Mouse (Mus musculus) limb, embryonic 11.5 days (tissue): Measurements from ENCODE around the gene Rasgef1b. TPM values are rescaled to one million over a fixed set of nuclear protein-coding genes. Genes with fewer than 3 reads are reported as not detected.

Experiments used
- ATAC-seq: fragments of 200-750 bp; cut with Nextera tagmentation; 2 replicates; pipeline ENCODE4 v1.8.0; 2017; ENCODE audit warnings: low read depth; ENCODE audit not compliant: insufficient number of reproducible peaks, low FRiP score, low TSS enrichment
- DNase-seq: peaks from one replicate; pipeline ENCODE4 v3.0.0-alpha.2; 2015; ENCODE audit warnings: low spot score
- H3K27ac ChIP-seq: fragments of 300-500 bp; sonication (generic); replicated peaks from 2 replicates; pipeline ENCODE4 v1.5.1; 2014; ENCODE audit warnings: low read depth, mild to moderate bottlenecking, low read length
- H3K27me3 ChIP-seq: fragments of 300-500 bp; sonication (generic); 2 replicates; pipeline ENCODE4 v1.6.1; 2014; ENCODE audit warnings: mild to moderate bottlenecking, low read length, mixed read lengths; ENCODE audit not compliant: control insufficient read depth, insufficient read depth
- H3K36me3 ChIP-seq: fragments of 300-500 bp; sonication (generic); 2 replicates; pipeline ENCODE4 v1.6.1; 2014; ENCODE audit warnings: mild to moderate bottlenecking, low read length, moderate library complexity, mixed read lengths; ENCODE audit not compliant: control insufficient read depth, insufficient read depth
- H3K4me1 ChIP-seq: fragments of 300-500 bp; sonication (generic); 2 replicates; pipeline ENCODE4 v1.6.1; 2014; ENCODE audit warnings: low read length, mixed read lengths; ENCODE audit not compliant: control insufficient read depth, insufficient read depth
- H3K4me2 ChIP-seq: fragments of 300-500 bp; sonication (generic); 2 replicates; pipeline ENCODE4 v1.6.1; 2014; ENCODE audit warnings: low read depth, mild to moderate bottlenecking, moderate library complexity; ENCODE audit not compliant: severe bottlenecking
- H3K4me3 ChIP-seq: fragments of 300-500 bp; sonication (generic); 2 replicates; pipeline ENCODE4 v1.5.1; 2014; ENCODE audit warnings: low read depth, low read length
- H3K9ac ChIP-seq: fragments of 300-500 bp; sonication (generic); 2 replicates; pipeline ENCODE4 v1.6.1; 2014; ENCODE audit warnings: mild to moderate bottlenecking, low read length
- H3K9me3 ChIP-seq: fragments of 300-500 bp; sonication (generic); 2 replicates; pipeline ENCODE4 v1.6.1; 2016; ENCODE audit warnings: low read length; ENCODE audit not compliant: control insufficient read depth
- WGBS: fragments of 180-500 bp; shearing (Covaris S2); extraction: QIAGEN DNeasy Blood & Tissue Kit; methylation state at CpG from one replicate; pipeline ENCODE4 v1.1.7; 2014; 5-methylcytosine and 5-hydroxymethylcytosine counted together
- polyA plus RNA-seq: library from polyadenylated mRNA; unstranded; fragments of >200 nt; fragmentation: Nextera tagmentation; extraction: Ambion mirVana; gene quantifications from 2 replicates; pipeline ENCODE4 v1.2.1, GENCODE M21; 2014

Rasgef1b gene
- 58.9 and 59.9 TPM in 2 replicates for polyA plus RNA-seq

DNA sequence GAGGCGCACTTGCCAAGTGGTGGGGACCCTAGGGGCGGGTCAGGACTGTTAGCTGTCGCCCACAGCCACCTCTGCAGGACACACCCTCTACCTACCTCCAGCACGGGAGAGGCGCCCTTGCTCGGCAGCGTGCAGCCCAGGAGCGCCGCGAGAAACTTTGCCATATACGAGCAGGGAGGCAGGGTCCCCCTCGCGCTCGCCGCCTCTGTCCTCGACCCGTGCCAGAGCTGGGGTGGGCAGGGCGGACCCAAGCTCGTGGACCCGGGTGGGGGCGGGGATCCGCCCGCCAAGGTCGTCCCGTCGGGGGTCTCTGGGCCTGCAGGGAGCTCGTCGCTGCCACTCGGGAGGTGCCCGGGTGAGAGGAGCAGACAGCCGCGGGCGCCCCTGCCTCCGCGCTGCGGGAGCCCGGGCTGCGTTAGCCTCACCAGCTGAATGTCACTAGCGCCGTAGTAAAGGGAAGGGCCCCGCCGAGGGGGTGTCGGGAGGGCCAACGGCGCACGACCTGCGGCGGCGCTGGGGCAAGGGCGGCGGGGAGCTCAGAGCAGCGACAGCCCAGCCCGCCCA lies at the start of gene Rasgef1b:
Rasgef1b (minus strand) TSS at position 417 of the 564 bp plus-strand sequence.
- under 1% methylated on average over 29 of the region's 53 CpGs for WGBS
- Histone ChIP-seq H3K4me2 (peak within 1 kb of the TSS; percentile 91), H3K9me3 (no peaks in the 10 kb centered on the region), H3K4me3 (peak within 1 kb of the TSS; percentile 66), H3K36me3 (no peaks in the 10 kb centered on the region), H3K27ac (peak within 1 kb of the TSS; percentile 86), H3K9ac (peak within 1 kb of the TSS; percentile 53), H3K27me3 (no peaks in the 10 kb centered on the region), H3K4me1 (peaks cover 10% of the 10 kb centered on the region; the same call in 1 of the 2 replicates)
- ATAC-seq, result peak; percentile 84
- peak; percentile 92 for DNase-seq

DNA sequence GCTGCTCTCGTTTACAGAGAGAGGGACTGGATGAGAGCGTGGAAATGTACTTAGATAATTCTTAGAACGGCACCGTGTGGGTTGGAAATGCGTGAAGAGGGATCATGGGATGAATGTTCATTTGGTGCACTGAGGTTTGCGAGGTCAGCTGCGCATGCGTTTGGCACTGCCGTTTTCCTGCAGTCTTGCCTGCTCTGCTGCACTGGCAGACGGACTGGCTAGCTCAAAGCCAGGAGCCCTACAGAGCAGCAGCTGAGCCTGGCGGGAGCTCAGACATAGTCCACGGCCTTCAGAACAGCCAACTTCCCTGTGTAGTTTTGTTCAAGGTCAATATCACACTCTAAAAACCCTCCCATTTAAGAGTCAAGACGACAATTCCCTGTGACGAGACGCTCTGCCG lies 46.5 kb upstream of the Rasgef1b start:
- DNase-seq, result no peak
- H3K27ac ChIP-seq, result no peak overlapping the region
- 83% methylated on average over 16 of the region's 16 CpGs for WGBS

DNA sequence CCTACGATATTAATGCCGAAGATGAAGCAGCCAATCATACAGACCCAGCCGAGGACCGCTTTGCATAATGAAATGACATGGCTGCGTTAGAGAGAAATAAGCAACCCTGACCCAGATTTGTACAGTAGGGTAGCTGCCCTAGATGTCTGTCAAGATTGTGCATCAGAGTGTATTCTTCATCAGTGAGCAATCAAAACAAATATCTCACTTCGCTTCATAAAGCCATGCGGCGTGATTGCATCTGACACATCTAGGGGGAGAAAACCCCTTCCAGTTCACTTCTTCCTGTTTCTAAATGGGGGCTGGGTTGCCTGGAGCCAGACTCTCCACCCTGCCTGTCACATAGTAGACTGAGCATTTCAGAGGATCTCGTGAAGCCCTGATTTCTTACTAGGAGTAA lies 44.4 kb upstream of the Rasgef1b start:
- DNase-seq (no peak), ATAC-seq (no peak)
- H3K36me3 ChIP-seq, result no peaks in the 10 kb centered on the region
- no peak overlapping the region for H3K9ac ChIP-seq
- no peaks in the 10 kb centered on the region for H3K9me3 ChIP-seq
- H3K27ac ChIP-seq, result no peak overlapping the region
- no peaks in the 10 kb centered on the region for H3K27me3 ChIP-seq
- H3K4me3 ChIP-seq, result no peak overlapping the region
- H3K4me2 ChIP-seq, result no peak overlapping the region
- 91% methylated on average over 9 of the region's 9 CpGs for WGBS
- H3K4me1 ChIP-seq, result no peaks in the 10 kb centered on the region

More for the DNA sequence above, 46.5 kb upstream of the Rasgef1b start:
- ATAC-seq, result no peak
- H3K27me3 ChIP-seq, result no peaks in the 10 kb centered on the region
- no peaks in the 10 kb centered on the region for H3K4me1 ChIP-seq
- H3K9ac ChIP-seq, result no peak overlapping the region
- H3K4me3 ChIP-seq, result no peak overlapping the region
- H3K36me3 ChIP-seq, result no peaks in the 10 kb centered on the region
- H3K9me3 ChIP-seq, result no peaks in the 10 kb centered on the region
- H3K4me2 ChIP-seq, result no peak overlapping the region

DNA sequence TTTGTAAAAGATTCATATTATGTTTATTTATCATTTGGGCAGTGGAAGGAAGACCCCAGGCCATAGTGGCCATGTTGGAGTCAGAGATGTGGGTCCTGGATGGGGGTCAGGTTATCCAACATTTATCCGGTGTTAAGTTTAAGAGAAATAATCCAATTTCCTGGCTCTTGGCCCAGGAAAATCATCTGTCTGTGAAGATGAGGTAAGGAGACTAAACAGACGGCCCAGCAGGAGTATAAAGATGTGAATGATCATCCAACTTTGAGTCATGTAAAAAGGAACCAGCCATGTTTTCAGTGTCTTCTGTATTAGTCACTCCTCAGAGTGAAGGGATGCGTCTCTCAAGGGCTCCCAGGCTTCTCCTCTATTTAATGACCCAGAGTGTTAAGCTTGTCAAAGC lies 35.4 kb upstream of the Rasgef1b start:
- Histone ChIP-seq H3K36me3 (no peaks in the 10 kb centered on the region), H3K4me2 (no peak overlapping the region), H3K9ac (no peak overlapping the region), H3K27me3 (no peaks in the 10 kb centered on the region), H3K27ac (no peak overlapping the region), H3K4me3 (no peak overlapping the region), H3K9me3 (no peaks in the 10 kb centered on the region), H3K4me1 (no peaks in the 10 kb centered on the region)
- no peak for DNase-seq
- WGBS, result 82% methylated on average over 3 of the region's 3 CpGs
- ATAC-seq, result no peak

DNA sequence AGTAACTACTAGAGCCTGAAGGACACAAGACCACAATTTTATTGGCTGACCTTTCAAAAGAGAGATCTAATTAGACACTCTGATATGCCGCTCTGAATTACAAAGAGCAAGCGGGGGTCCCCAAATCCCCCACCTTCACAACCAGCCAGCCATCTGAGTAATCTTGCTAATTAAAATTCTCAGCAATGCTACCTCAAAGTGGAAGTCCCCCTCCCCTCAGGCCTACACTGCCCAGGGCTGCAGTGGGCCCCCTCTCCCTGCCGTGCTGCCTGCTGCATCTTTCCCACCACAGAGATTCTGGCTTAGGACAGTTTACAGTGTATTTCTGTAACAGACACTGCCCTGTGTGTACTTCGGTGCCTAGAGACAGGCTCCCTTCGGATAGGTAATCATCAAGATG lies 30.0 kb upstream of the Rasgef1b start:
- H3K27ac ChIP-seq, result no peak overlapping the region
- no peak for ATAC-seq
- H3K4me1 ChIP-seq, result no peaks in the 10 kb centered on the region
- no peak overlapping the region for H3K4me2 ChIP-seq
- DNase-seq, result no peak
- 54% methylated on average over 5 of the region's 5 CpGs for WGBS
- H3K9ac ChIP-seq, result no peak overlapping the region
- H3K4me3 ChIP-seq, result no peak overlapping the region
- H3K9me3 ChIP-seq, result no peaks in the 10 kb centered on the region
- no peaks in the 10 kb centered on the region for H3K36me3 ChIP-seq
- no peaks in the 10 kb centered on the region for H3K27me3 ChIP-seq

DNA sequence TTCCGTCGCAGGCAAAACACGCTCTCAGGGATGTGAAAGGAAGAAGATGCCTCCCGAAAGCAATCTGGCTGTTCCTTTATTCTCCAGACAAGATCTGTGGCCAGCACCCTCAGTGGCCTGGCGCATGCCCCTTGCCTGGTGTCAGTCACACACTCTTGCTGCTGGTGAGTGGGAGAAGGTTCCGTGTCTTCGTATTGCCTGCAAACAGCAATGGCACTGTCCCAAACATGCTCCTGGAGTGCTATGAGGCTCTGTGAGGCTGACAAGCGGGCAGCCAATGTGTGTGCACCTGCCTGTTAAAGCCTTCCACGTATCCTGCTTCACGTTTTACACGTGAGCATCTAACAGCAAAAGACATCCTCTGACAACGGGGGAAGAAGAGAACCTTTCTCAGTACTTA lies 25.0 kb upstream of the Rasgef1b start:
- no peak overlapping the region for H3K4me2 ChIP-seq
- no peak overlapping the region for H3K4me3 ChIP-seq
- WGBS, result 89% methylated on average over 12 of the region's 12 CpGs
- no peak overlapping the region for H3K9ac ChIP-seq
- H3K27me3 ChIP-seq, result no peaks in the 10 kb centered on the region
- H3K36me3 ChIP-seq, result no peaks in the 10 kb centered on the region
- DNase-seq (no peak), ATAC-seq (no peak)
- H3K4me1 ChIP-seq, result no peaks in the 10 kb centered on the region
- no peak overlapping the region for H3K27ac ChIP-seq
- H3K9me3 ChIP-seq, result no peaks in the 10 kb centered on the region

DNA sequence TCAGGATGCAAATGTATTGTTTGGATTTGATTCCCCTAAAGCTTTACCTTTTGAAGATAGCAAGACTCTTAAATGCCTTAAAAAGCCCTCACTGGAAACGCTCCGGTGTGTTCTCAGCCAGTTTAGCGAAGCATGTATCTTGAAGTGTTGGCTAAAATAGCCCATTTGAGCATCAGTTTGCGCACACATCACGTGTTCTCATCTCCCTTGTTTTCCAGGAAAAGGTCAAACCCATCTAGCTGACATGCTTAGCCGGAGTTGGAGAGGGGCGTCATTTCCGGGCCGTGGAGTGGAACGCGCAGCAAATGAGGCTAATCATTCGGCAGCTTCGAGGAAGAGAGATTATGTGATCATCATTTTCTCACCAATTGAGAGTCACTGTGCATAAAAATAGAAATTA lies 24.5 kb upstream of the Rasgef1b start:
- no peaks in the 10 kb centered on the region for H3K9me3 ChIP-seq
- no peak overlapping the region for H3K9ac ChIP-seq
- H3K27me3 ChIP-seq, result no peaks in the 10 kb centered on the region
- DNase-seq (no peak), ATAC-seq (no peak)
- no peaks in the 10 kb centered on the region for H3K36me3 ChIP-seq
- no peak overlapping the region for H3K4me2 ChIP-seq
- 86% methylated on average over 13 of the region's 13 CpGs for WGBS
- H3K4me3 ChIP-seq, result no peak overlapping the region
- H3K27ac ChIP-seq, result no peak overlapping the region
- H3K4me1 ChIP-seq, result no peaks in the 10 kb centered on the region

DNA sequence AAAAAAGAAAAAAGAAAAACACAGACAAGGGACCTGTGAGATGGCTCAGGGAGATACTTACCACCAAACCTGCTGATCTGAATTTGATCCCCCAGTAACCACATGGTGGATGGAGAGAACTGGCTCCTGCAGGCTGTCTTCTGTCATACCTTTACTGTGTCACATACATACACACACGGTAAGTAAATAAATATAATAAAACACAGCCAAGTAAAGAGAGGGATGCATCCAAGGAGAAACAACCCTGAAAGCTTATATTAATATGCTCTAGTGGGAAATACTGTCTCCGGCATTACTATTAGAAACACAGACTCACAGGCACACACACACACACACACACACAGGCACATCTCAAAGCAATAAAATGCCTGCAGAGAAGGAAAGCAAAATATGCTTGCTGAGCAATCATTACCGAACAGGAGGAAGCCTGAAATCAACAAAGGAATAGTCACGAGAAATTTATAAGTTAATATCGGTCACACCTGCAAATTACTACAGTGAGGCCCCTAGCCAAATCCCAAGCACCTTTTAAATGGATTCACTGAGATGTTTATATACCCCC lies 23.9 kb upstream of the Rasgef1b start:
- no peak overlapping the region for H3K4me2 ChIP-seq
- no peak overlapping the region for H3K27ac ChIP-seq
- H3K27me3 ChIP-seq, result no peaks in the 10 kb centered on the region
- 71% methylated on average over 5 of the region's 5 CpGs for WGBS
- no peak overlapping the region for H3K4me3 ChIP-seq
- no peaks in the 10 kb centered on the region for H3K36me3 ChIP-seq
- no peak overlapping the region for H3K9ac ChIP-seq
- no peaks in the 10 kb centered on the region for H3K4me1 ChIP-seq
- DNase-seq (no peak), ATAC-seq (no peak)
- no peaks in the 10 kb centered on the region for H3K9me3 ChIP-seq

DNA sequence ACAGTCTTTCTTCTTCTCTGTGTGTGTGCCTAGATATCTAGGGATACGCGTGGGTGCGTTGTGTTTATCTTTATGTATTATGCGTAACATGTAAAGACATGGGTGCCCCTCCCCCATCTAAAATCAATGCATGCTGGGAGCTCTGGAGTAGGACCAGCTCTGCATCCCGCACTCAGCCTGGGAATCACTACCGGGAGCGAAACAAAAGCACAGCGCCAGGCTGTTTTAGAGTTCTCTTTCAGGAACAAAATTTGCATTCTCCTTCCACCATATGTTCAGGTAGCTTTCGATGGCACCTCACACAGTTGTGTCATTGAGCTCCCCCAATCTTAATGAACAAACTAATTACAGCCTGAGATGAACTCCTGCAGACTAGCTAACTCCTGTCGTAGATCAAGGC lies 19.6 kb upstream of the Rasgef1b start:
- H3K4me2 ChIP-seq, result no peak overlapping the region
- no peak overlapping the region for H3K27ac ChIP-seq
- no peaks in the 10 kb centered on the region for H3K9me3 ChIP-seq
- no peak overlapping the region for H3K4me3 ChIP-seq
- no peaks in the 10 kb centered on the region for H3K36me3 ChIP-seq
- peaks cover 9% of the 10 kb centered on the region; the same call in 1 of the 2 replicates for H3K4me1 ChIP-seq
- no peak for DNase-seq
- ATAC-seq, result no peak
- no peaks in the 10 kb centered on the region for H3K27me3 ChIP-seq
- no peak overlapping the region for H3K9ac ChIP-seq
- WGBS, result 78% methylated on average over 10 of the region's 10 CpGs
